Mouse (Mus musculus) kidney, postnatal 4 days (tissue): ENCODE measurements around the gene Slc4a11.
A peak's percentile ranks its signal among the peaks of the same experiment; 100 is the strongest.
"Not testable (repeated sequence)": the region's sequence is repeated elsewhere in the genome, so short reads cannot be mapped to it uniquely, and the experiment has no call there.

Source experiments
- DNase-seq, 2 experiments: peaks; one replicate each; pipeline ENCODE4 v3.0.0; 2021; ENCODE audit warnings: mixed read lengths in 2 of 2

The Slc4a11 gene

DNA sequence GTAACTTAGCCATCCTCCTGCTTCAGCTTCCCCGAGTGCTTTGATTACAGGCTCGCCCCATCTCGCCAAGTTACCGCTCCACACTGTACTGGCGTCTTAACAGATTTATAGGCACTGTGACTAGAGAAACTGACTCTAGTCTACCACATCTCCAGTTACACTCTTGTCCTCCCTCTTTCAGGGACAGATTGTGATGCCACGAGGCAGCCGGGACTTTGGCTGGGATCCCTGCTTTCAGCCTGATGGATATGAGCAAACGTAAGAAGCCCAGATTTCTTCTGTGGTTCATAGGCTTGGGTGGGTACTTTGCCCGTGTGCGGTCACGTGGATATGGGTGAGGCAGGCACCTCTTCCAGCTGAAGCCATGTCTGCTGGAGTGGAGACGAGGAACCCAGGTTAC lies 18.2 kb downstream of the Slc4a11 start:
- no peak for DNase-seq

DNA sequence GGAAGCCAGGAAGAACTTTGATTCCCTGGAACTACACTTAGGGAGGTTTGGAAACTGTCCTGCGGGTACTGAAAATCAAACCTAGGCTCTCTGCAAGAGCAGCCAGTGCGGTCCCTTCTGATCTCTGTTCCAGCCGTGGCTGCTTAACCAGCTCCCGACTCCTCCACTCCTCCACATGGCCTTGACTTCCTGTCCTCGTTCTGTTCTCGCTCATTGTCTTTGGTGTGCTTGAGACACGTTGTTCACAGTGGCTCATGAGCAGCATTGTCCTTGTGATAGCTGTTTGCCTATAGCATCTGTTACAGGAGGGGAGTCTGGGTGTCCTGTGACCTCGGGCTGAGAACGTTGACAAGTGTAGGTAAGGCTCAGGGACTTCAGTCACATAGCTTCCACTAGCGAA lies 20.1 kb downstream of the Slc4a11 start:
- DNase-seq, result no peak

DNA sequence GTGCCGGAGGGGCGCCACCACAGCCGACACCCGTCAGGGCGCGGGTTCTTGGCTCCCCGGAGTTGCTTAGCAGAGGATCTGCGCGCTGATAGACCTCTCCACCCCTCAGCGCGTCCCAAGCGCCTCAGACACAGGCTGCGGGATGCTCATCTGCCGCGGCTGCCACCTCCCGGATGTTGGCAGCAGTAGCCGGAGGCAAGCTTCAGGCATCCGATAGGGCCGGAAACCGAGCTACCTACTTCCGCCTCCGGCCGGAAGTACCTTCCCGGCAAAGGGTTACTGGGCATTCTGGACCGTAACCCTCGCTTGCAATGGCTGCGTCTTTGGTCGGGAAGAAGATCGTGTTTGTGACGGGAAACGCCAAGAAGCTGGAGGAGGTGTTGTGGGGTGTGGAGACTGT lies 29.8 kb downstream of the Slc4a11 start, which contains the start of gene Itpa:
Gene Itpa, plus strand, starts transcription at position 52 of the 400 bp plus-strand sequence.
- peak; percentile 87 to 93 for DNase-seq

DNA sequence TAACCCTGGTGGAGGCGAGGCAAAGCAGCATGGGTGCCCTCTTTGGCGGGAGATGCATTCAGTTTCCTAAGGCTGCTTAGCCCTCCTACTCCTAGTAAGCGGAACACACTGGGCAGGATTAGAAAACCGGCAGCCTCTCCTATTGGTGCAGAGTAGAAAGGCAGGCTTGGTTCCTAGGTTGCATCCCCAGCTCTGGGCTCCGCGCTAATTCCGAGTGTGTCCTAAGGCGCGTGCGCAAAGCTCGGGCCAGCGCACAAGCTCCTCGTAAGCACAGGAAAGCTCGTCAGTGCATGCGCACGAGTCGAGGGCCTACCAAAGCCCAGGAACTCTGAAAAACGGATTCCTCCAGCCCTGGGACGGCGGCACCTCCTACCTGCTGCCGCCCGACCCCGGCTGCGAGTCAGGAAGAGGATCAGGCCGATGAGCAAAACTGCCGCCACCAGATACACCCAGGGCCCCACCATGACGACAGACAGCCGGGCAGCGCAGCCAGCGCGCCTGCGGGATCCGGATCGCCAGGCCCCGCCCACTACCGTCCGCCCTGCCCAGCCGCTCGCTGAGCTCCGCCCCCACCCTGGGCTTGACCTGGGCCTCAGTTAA lies 33.1 kb downstream of the Slc4a11 start, which contains the start of gene Ddrgk1:
Gene Ddrgk1, minus strand, starts transcription at position 558 of the 600 bp plus-strand sequence.
- peak; percentile 93 to 96 for DNase-seq

DNA sequence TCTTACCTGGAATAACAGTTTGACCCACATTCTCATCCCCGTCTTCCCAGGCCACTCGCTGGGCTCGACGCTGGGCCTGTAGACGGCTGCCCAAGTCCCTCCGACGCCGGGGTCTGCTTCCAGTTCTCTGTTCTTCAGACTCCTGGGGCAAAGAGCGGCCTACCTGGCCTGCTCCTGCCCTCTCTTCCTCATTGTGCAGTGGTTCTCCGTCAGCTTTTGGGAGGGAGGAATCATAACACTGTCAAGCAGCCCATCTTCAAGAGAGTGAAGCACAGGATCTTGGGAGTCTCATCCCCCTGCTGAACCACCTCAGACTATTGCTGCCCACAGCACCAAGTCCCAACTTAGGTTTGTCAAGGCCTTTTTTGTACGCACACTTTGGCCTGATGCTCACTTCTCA lies 34.0 kb downstream of the Slc4a11 start:
- no peak for DNase-seq

DNA sequence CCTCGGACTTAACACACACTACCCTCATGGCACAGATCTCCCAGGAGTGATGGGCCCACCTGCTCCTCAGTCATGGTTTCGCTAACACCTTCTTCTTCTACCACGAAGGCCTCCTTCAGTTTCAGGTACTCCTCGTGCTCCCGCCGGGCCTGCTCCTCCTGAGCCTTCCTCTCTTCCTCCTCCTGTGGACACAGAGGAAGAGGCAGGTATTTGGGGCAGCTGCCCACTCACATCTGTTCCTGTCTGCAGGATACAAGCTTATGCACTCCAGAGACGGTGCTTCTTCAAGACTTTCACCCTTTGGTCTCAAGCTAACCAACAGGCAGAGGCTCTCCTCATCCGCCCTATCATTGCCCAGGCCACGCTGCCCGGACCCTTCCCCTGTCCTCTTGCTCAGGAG lies 38.8 kb downstream of the Slc4a11 start:
- no peak for DNase-seq

DNA sequence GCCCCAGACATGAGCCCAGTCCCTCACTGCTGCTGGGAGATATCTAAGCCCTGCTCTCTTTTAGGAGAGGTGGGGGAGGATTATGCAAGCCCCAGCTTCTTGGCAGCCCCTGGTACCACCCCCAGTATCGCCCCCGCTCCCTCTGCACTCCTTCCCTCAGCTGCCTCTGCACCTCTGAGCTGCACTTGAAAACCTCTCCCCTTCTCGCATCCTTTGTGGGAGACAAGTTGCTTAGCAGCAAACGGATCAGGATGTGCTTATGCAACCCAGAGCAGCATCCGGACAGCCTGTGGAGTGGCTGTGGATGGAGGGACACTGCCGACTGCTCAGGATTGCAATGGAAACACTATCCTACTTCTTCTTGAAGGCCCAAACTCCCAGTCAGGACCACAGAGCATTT lies 39.8 kb downstream of the Slc4a11 start:
- no peak for DNase-seq

DNA sequence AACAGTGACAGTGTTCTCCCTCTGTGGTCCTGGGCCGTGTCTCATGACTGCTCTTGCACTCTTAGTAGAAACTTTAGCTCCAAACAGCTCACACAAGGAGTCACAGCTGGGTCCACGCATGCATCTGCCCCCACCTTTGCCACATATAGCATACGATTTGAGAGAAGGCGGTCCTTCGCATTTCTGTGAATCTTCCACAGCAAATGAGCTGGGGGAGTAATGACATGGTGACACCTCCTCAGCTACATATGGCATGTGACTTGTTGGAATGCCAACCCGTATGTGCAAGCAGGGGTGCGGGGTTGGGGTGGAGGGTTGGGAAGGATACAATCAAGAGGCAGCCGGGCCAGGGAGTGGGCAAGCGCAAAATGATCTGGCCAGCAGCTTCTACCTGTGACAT lies 40.8 kb downstream of the Slc4a11 start:
- DNase-seq, result no peak

DNA sequence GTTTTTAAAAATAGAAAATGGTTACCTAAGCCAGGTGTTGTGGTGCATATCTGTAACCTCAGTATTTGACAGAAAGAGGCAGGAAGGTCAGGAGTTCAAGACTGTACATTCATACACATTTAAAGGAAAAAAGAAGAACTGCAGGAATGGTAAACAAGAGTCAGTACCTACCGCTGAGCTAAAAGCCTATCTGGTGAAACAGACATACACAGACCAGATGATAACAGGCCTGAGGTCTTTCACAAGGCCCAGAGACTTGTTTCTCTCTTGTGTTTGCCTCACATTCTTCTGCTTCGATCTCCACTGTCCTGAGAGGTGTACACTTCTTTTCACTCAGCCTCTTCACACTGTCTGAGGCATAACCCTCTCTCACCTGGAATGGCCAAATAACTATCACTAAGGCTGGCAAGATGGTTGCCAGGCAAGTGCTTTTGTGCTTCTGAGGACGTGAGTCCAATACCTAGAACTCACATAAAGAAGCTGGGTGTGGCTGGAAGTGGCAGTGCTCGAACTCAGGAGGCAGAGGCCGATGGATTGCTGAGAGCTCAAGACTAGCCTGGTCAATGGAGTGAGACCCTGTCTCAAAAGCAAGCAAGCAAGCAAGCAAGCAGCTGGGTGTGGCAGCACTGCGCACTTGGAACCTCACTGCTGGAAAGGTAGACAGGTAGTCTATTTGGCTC lies 41.5 kb downstream of the Slc4a11 start:
- no peak for DNase-seq

DNA sequence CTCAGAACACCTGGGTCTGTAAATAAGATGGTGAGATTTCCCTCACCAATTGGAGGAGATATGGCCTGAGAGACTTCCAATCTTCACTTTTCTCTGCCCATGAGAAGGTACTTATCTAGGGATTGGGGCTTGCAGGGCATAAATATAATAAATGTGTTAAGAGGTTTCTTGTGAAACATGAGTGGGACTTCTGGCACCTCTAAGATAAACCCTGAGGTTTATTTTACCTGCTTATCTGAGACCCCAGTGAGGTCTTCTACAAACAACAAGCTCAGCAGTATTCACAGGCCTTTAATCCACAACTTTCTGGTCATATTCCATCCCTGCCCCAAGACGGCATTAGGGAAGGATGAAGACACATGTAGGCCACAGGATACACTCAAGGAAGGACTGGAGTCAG lies 43.6 kb downstream of the Slc4a11 start:
- DNase-seq, result no peak

DNA sequence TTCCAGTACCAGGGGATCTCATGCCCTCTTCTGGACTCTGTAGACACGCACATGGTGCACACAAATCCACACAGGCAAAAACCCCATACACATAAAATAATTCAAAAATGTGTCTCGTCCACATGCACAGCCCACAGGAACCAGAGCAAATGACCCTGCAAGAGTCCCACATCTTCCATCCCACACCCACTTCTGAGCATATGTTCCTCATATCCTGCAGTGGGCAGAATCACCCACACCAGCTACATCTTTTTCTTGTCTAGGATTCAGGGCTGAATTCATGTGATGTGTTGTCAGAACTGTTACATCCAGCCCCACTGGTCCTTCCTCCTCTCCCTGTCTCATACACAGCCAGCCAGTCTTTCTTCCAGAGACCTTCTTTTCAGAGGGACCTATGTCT lies 44.0 kb downstream of the Slc4a11 start:
- no peak for DNase-seq

DNA sequence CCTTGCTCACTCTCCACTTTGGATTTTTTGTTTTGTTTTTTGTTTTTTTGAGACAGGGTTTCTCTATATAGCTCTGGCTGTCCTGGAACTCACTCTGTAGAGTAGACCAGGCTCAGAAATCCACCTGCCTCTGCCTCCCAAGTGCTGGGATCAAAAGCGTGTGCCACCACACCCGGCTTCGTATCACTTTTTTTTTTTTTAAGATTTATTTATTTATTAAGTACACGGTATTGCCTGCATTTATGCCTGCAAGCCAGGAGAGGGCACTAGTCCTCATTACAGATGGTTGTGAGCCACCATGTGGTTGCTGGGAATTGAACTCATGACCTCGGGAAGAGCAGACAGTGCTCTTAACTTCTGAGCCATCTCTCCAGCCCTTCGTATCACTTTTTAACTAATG lies 48.3 kb downstream of the Slc4a11 start:
- not testable (repeated sequence) for DNase-seq

DNA sequence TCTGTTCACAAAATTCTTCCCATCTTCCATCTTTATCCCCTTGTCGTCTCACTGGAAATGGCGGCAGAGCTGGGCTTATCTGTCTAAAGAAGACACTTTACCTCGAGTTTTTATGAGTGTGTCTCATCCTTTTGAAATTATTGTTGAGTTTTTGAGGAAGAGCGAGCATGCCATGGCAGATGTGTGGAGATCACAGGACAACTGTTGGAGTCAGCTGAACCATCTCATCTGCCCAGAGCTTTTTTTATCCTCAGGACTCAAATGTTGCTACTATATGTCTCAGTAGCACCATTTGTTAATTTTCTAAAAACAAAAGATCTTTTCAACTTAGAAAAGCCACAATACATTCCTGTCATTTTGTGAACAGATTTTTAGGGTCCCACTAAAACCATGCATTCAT lies 52.1 kb downstream of the Slc4a11 start:
- no peak for DNase-seq

DNA sequence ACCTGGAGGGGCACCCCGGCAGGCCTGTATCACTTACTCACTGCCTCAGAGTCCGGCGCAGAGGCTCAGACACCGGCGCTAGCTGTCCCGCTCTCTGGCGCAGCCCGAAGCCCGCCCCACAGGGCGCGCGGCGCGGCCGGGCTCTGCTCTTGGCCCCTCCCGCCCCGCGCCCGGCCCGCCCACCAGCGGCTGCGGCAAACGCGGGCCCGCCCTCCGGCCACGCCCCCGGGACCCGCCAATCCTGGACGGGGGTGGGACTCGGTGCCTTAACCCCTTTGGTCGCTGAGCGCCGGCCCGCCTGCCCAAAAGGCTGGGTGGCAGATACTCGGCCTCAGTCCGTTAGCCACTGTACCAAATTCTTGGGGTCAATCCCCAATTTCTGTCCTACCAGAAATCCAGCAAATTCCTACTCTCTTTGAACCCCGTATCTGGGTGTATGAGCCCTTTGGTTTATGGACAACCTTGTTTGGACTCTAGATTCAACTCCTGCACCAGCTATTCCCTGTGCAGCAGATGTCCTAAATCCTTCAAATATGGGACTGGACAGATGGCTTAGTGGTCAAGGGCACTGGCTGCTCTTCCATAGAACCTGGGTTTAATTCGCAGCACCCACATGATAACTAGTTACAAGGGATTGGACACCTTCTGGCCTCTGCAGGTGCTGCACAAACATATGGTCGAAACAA lies 54.5 kb downstream of the Slc4a11 start, which contains the start of gene Lzts3:
Gene Lzts3, minus strand, starts transcription at position 120 of the 686 bp plus-strand sequence.
- peak; percentile 96 to 97 for DNase-seq

DNA sequence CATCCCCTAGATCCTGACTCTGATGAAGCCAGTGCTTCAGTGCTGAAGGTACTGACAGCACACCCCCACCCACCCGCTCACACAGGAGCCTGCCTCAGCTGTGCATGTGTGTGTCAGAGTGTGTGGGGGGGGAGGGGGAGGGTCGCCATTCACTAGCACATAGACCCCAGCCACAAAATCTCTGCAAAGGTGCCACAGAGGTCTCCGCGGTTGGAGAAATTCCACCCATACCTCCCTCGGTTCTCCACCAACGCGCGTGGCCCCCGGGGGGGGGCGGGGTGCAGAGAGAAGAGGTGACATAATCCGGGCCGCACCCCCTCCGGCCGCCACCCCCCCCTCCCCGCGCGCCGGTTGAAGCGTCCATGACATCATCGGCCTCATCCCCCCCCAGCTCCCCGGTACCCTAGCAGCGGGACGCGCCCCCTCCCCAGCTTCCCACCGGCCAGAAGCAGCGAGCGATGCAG lies 55.1 kb downstream of the Slc4a11 start:
- peak; percentile 19 to 47 for DNase-seq

DNA sequence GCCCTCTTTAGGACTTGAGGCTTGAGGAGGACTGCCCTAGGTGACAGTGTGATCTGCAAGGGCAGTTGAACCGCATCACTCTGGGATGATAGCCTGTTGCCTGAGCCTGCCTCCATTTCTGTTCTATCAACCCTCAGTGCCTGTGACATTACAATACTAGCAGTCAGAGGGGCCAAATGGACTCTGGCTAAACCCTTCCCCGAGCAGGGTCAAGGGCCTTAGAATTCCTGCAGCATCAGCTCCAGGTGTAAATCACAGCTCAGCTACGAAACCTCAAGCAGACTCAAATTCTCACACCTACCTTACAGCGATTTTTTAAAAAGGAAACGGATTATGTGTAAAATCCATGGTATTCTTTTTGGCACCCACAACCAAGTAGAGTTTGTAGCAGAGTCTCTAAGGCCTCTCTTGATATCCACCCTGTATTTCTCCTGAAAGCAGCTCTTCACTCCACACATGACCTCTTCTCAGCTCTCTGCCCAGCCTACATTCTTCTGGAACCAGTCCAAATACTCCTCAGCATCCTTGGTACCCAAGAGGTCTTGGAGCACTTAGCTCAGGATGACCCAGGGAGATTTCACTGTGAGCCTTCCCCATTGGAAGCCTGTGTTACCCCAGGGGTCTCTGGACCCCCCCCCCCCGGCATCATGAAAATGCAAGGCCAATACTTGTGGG lies 55.8 kb downstream of the Slc4a11 start:
- peak in 1 of 2 experiments; percentile 18 for DNase-seq

DNA sequence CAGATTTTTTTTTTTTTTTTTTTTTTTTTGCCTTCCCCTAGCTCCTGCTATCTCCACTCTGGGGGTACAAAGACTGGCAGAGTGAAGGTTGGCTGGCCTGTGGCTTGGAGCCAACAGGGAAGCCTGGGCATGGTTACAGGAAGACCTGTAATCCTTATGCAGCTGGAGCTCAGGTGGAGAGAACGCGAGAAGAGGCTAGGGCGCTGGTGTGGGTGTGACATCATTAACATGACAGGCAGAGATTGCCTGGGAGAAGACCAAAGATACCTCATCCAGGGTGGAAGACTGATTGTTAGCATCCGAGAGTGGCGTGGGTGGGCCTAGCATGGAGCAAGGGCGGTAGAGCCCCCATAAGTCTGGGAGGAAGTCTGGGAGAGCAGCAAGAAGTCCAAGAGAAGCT lies 58.0 kb downstream of the Slc4a11 start:
- peak in 1 of 2 experiments; percentile 27 for DNase-seq

DNA sequence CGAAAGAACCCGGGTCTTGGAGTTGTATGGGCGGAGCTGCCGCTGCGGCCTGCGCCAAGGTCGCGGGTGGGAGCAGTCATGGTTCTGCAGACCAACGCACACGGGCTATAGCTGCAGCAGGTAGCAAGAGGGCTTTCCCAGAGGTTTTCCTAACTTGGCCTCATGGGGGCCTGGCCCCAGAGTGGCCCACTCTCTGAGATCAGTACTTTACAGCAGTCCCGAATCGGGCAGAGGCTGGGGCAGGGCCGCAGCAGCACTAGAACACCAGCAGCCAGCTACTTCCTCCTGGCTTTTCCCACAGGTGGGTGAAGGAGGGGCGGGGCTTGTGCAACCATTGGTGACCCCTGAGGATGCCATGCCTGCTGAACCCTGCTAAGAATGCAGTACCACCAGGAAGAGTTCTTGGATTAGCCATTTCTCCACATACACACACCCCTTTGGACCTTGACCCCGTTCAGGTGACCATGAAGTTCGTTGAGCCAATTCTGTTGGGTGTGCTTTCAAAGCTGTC lies 59.2 kb downstream of the Slc4a11 start:
- peak; percentile 83 to 92 for DNase-seq

DNA sequence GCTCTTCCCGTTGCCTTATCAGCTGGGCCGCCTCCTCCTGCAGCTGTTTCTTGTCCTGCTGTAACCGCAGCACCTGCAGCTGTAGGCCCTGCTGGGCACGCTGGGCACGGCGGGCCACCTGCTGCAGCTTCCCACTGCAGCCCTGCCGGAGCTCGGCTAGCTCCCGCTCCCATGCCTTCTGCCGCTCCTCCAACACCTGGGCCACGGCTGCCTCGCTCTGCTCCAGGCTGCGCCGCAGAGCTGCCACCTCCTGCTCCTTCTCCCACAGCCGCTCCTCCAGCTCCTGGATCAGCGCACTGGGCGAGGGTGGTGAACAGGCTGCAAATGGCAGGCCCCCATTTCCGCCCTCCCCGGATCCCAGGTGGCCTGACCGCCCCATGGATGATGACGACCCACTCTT lies 61.5 kb downstream of the Slc4a11 start:
- DNase-seq, result peak; percentile 35 to 58

DNA sequence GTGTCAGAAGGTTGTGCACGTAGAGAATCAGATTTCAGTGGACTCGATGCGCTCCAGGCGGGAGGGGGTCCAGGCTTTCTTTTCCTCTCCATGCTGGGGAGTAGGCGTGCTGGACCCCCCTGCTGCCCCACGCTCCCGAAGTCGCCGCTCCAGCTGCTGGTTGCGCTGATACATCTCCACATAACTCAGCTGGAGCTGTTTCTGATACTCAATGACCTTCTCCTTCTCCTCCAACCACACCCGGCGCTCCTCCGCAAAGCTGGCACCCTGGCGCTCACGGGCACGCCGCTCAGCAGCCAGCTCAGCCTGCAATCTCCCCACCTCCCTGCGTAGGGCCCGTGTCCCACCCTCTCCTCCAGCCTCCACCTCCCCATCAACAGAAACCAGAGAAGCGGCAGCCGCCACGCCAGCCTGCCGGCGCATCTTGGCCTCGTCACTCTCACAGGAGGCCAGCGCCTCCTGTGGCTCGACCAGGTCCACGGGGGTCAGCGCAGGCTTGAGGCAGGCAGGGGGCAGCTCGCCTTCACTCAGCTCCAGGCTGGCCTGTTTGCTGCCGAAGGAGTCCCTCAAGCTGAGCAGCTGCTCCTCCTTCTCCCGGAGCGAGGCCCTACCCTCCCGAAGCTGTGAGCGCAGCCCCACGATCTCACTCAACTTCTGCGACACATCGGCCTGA lies 62.4 kb downstream of the Slc4a11 start:
- DNase-seq, result peak; percentile 61 to 74
